Mouse (Mus musculus) midbrain, embryonic 10.5 days (tissue): ENCODE data around the gene Susd6. TPM values are rescaled to one million over a fixed set of nuclear protein-coding genes. Genes with fewer than 3 reads are reported as not detected.
"Not testable (repeated sequence)": the region's sequence is repeated elsewhere in the genome, so short reads cannot be mapped to it uniquely, and the experiment has no call there.

Source experiments
- DNase-seq: peaks from one replicate; pipeline ENCODE4 v3.0.0-alpha.2; 2017; ENCODE audit warnings: low spot score
- H3K27ac ChIP-seq: fragments of 300-500 bp; sonication (generic); replicated peaks from 2 replicates; pipeline ENCODE4 v1.5.1; 2016; ENCODE audit warnings: mild to moderate bottlenecking
- H3K27me3 ChIP-seq: fragments of 300-500 bp; sonication (generic); 2 replicates; pipeline ENCODE4 v1.6.1; 2016; ENCODE audit warnings: low read depth, mild to moderate bottlenecking; ENCODE audit not compliant: poor library complexity, severe bottlenecking
- H3K36me3 ChIP-seq: fragments of 300-500 bp; sonication (generic); 2 replicates; pipeline ENCODE4 v1.6.1; 2016; ENCODE audit warnings: mild to moderate bottlenecking, moderate library complexity
- H3K4me1 ChIP-seq: fragments of 300-500 bp; sonication (generic); 2 replicates; pipeline ENCODE4 v1.6.1; 2016
- H3K4me3 ChIP-seq: fragments of 300-500 bp; sonication (generic); 2 replicates; pipeline ENCODE4 v1.5.1; 2016; ENCODE audit warnings: mild to moderate bottlenecking, moderate library complexity
- H3K9me3 ChIP-seq: fragments of 300-500 bp; sonication (generic); replicated peaks from 2 replicates; pipeline ENCODE4 v1.6.1; 2016; ENCODE audit warnings: mild to moderate bottlenecking
- WGBS: fragments of 180-500 bp; shearing (Covaris S2); methylation state at CpG from one replicate; pipeline ENCODE4 v1.1.7; 2016; 5-methylcytosine and 5-hydroxymethylcytosine counted together
- polyA plus RNA-seq: library from polyadenylated mRNA; unstranded; fragments of >200 nt; fragmentation: Nextera tagmentation; extraction: Ambion mirVana; gene quantifications from 2 replicates; pipeline ENCODE4 v1.2.1, GENCODE M21; 2016

Gene Susd6
- polyA plus RNA-seq, 1 experiment from 2014 or later: 13.9 TPM

- 84% methylated on average over 4 of the region's 4 CpGs for WGBS
- Histone ChIP-seq H3K36me3 (peaks cover 11% of the 10 kb centered on the region), H3K4me1 (peaks cover 25% of the 10 kb centered on the region)
- H3K4me3 ChIP-seq, H3K27me3 ChIP-seq, H3K27ac ChIP-seq, H3K9me3 ChIP-seq, DNase-seq: not testable (repeated sequence)
These were observed 1.0 kb upstream of the Susd6 start for GRCm38 (mm10) chr12:80789276-80789675.

- Histone ChIP-seq H3K36me3 (peaks cover 16% of the 10 kb centered on the region), H3K9me3 (no peaks in the 10 kb centered on the region), H3K4me3 (peak overlapping the region; percentile 97), H3K27me3 (no peaks in the 10 kb centered on the region), H3K4me1 (peaks cover 30% of the 10 kb centered on the region), H3K27ac (peak overlapping the region; percentile 97)
- under 1% methylated on average over 80 of the region's 80 CpGs for WGBS
- DNase-seq: no peak
These were observed 625 bp downstream of the Susd6 start for GRCm38 (mm10) chr12:80790700-80791570.

- H3K27ac ChIP-seq: peak overlapping the region; percentile 97
- H3K36me3 ChIP-seq: peaks cover 16% of the 10 kb centered on the region
- no peaks in the 10 kb centered on the region for H3K27me3 ChIP-seq
- H3K4me3 ChIP-seq: peak overlapping the region; percentile 97
- 51% methylated on average over 6 of the region's 6 CpGs for whole genome bisulfite sequencing
- DNase-seq: no peak
- no peaks in the 10 kb centered on the region for H3K9me3 ChIP-seq
- peaks cover 30% of the 10 kb centered on the region for H3K4me1 ChIP-seq
These were observed 1.5 kb downstream of the Susd6 start for GRCm38 (mm10) chr12:80791571-80792444.

- Histone ChIP-seq H3K27ac (no peak overlapping the region), H3K9me3 (no peaks in the 10 kb centered on the region), H3K36me3 (peaks cover 16% of the 10 kb centered on the region), H3K4me3 (no peak overlapping the region), H3K27me3 (no peaks in the 10 kb centered on the region), H3K4me1 (peaks cover 30% of the 10 kb centered on the region)
- 84% methylated on average over 5 of the region's 5 CpGs for WGBS
- no peak for DNase-seq
These were observed 2.6 kb downstream of the Susd6 start for GRCm38 (mm10) chr12:80792867-80793266.

GRCm38 (mm10) chr12:80793535-80793934 is 3.2 kb downstream of the Susd6 start:
- Histone ChIP-seq H3K27me3 (no peaks in the 10 kb centered on the region), H3K4me3 (no peak overlapping the region), H3K36me3 (peaks cover 16% of the 10 kb centered on the region), H3K4me1 (peaks cover 30% of the 10 kb centered on the region), H3K9me3 (no peaks in the 10 kb centered on the region), H3K27ac (no peak overlapping the region)
- no peak for DNase-seq
- WGBS: 90% methylated on average over 1 of the region's 1 CpGs

GRCm38 (mm10) chr12:80794522-80794921 is 4.2 kb downstream of the Susd6 start:
- peaks cover 30% of the 10 kb centered on the region for H3K4me1 ChIP-seq
- no peak for DNase-seq
- no peak overlapping the region for H3K27ac ChIP-seq
- H3K4me3 ChIP-seq: no peak overlapping the region
- no peaks in the 10 kb centered on the region for H3K27me3 ChIP-seq
- peaks cover 16% of the 10 kb centered on the region for H3K36me3 ChIP-seq
- no peaks in the 10 kb centered on the region for H3K9me3 ChIP-seq
- 93% methylated on average over 4 of the region's 4 CpGs for WGBS

GRCm38 (mm10) chr12:80794935-80795785 is 4.8 kb downstream of the Susd6 start:
- Histone ChIP-seq H3K4me1 (peaks cover 25% of the 10 kb centered on the region), H3K27ac (no peak overlapping the region), H3K36me3 (peaks cover 16% of the 10 kb centered on the region), H3K27me3 (no peaks in the 10 kb centered on the region), H3K9me3 (no peaks in the 10 kb centered on the region), H3K4me3 (no peak overlapping the region)
- no peak for DNase-seq
- WGBS: 75% methylated on average over 2 of the region's 2 CpGs

- Histone ChIP-seq H3K27me3 (no peaks in the 10 kb centered on the region), H3K36me3 (peaks cover 12% of the 10 kb centered on the region), H3K4me1 (peaks cover 5% of the 10 kb centered on the region; the same call in 1 of the 2 replicates), H3K27ac (no peak overlapping the region), H3K9me3 (no peaks in the 10 kb centered on the region), H3K4me3 (no peak overlapping the region)
- DNase-seq: no peak
These were observed 8.0 kb downstream of the Susd6 start for GRCm38 (mm10) chr12:80798271-80798670.

- no peak overlapping the region for H3K27ac ChIP-seq
- H3K36me3 ChIP-seq: no peaks in the 10 kb centered on the region
- DNase-seq: no peak
- peaks cover 5% of the 10 kb centered on the region; the same call in 1 of the 2 replicates for H3K4me1 ChIP-seq
- WGBS: 97% methylated on average over 3 of the region's 3 CpGs
- no peaks in the 10 kb centered on the region for H3K9me3 ChIP-seq
- no peaks in the 10 kb centered on the region for H3K27me3 ChIP-seq
- no peak overlapping the region for H3K4me3 ChIP-seq
These were observed 9.8 kb downstream of the Susd6 start for GRCm38 (mm10) chr12:80800156-80800555.

- Histone ChIP-seq H3K4me1 (peaks cover 3% of the 10 kb centered on the region; the same call in 1 of the 2 replicates), H3K27ac (no peak overlapping the region), H3K36me3 (no peaks in the 10 kb centered on the region), H3K27me3 (no peaks in the 10 kb centered on the region), H3K4me3 (no peak overlapping the region), H3K9me3 (no peaks in the 10 kb centered on the region)
- no peak for DNase-seq
- WGBS: 95% methylated on average over 1 of the region's 1 CpGs
These were observed 11.1 kb downstream of the Susd6 start for GRCm38 (mm10) chr12:80801443-80801842.

- Histone ChIP-seq H3K27me3 (no peaks in the 10 kb centered on the region), H3K4me1 (peaks cover 19% of the 10 kb centered on the region), H3K4me3 (no peak overlapping the region), H3K36me3 (no peaks in the 10 kb centered on the region), H3K9me3 (no peaks in the 10 kb centered on the region), H3K27ac (no peak overlapping the region)
- WGBS: 78% methylated on average over 3 of the region's 3 CpGs
- no peak for DNase-seq
These were observed 13.6 kb downstream of the Susd6 start for GRCm38 (mm10) chr12:80803924-80804323.

- Histone ChIP-seq H3K27ac (no peak overlapping the region), H3K4me3 (no peak overlapping the region), H3K27me3 (no peaks in the 10 kb centered on the region), H3K9me3 (no peaks in the 10 kb centered on the region), H3K4me1 (peaks cover 22% of the 10 kb centered on the region), H3K36me3 (no peaks in the 10 kb centered on the region)
- DNase-seq: no peak
- 93% methylated on average over 6 of the region's 6 CpGs for WGBS
These were observed 14.6 kb downstream of the Susd6 start for GRCm38 (mm10) chr12:80804861-80805428.
